Mouse (Mus musculus) left cerebral cortex, adult 11 months (tissue): ENCODE measurements around the gene Kcnk13.

ENCODE experiments used
- DNase-seq: peaks from one replicate; pipeline ENCODE4 v3.0.0; 2022; ENCODE audit warnings: low spot score

Kcnk13 gene

DNA sequence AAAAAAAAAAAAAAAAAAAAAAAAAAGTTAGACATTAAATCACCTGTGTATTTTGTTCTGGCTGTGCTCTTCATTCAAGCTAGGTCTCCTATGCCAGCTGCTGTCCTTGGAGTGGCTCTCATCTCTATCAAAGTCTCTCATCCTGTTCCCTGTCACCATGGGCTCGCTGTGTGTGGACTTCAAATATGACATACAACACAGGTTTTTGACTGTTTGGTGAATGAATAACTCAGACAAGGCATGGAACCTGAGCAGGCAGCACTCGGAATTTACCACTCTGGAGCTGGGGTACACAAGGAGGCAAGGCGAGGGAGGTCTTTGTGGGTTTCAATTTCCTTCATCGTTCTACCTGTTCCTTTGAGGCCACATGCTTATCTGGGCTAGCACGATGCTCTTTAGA lies 50.8 kb downstream of the Kcnk13 start:
- DNase-seq = no peak

DNA sequence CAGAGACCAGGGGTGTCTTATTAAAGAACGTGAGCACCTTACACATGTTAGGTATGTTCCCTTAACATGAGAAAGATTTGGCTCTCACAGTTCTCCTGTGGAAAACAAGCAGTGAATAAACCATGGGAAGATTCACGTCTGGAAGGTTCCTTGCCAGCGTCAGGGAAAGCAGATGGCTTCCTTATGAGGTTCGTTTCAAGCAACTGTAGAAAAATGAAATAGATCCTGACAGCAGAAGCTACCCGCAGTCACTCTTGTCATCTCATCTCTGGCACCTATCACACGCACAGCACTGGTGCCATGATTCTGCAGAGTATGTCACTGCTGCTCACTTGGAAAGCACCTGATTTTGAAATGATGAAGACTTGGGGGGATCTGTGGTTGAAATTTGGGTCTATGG lies 53.4 kb downstream of the Kcnk13 start:
- DNase-seq = no peak

DNA sequence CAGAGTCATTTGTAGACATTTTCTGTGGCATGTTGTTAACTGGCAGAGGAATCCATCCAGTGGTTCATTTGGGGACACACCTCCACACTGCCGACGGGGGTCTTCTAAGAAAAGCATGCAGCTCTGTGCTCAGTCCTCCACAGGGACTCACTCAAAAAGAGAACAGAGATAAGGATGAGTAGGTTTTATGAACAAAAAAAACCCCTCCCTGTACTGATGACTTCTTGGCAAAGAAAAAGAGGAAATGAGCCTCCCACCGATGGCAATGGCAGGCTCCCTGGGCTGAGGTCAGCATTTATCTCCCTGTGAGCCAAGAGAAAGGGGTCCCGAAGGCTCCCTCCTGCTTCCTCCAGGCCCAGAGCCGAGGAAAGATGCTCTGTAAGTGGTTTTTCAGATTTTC lies 58.2 kb downstream of the Kcnk13 start:
- DNase-seq = no peak

DNA sequence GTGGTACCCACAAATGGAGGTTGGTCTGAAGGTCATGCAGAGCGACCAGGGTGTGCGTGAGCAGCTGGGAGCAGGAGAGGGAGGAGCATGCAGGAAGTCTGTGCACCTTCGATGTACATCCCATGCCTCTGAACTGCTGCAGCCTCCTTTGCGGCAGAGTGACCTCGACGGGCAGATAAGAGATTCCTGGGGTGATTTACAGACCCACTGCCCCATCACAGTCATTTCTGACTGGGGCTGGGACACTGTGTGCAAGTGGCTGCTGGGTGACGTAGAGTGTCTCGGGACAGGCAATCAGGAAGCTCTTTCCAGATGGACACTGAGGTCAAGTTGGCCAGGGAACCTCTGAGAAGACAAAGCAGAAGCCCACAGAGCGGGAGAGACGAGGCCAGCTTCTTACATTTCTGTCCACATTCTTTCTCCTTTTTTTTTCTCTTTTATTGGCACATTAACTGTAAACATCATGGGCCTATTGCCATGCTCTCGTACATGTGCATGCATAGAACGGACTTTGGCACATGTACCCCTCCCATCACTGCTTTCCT lies 59.6 kb downstream of the Kcnk13 start:
- no peak for DNase-seq

DNA sequence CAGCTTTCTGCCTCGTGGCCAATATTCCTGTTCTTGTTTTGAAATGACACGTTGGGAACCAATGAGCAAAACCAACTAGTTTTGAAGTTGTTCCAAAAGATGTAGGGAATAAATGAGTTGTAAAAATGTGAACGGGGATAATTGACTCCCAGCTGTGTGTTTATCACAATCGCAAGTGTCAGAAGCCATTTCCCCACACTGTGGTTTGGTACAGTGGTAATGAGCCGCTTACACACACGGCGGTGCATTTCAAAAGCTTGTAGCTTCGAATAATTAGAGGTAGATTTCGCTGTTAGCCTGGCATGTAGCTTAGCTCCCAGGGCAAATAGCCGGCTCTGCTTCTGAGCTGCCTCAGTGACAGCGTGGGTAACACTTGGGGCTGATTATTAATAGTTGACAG lies 61.4 kb downstream of the Kcnk13 start:
- no peak for DNase-seq

DNA sequence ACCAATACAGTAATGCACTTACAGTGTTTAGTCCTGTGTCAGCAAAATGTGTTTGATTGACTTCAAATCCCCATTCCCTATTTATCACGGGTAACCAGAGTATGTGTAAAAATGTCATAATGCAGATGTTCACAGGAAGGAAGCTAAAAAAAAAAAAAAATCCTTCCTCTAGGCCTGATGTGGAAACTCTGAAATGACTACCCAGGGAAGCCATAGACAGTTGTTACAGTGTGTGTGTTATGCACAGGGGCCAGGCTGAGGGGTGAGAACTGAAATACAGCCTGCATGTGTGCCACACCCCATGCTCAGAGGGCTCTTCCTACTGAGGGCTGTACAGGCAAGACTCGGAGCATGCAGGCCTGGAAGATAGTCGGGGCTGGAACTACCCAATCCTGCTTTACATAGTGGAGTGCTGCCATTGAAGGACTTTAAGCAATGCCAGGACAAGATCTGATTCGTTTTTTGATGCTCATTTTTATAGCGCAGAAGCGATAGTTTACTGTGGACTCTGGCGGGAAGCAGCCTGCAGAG lies 62.5 kb downstream of the Kcnk13 start:
- DNase-seq = no peak

DNA sequence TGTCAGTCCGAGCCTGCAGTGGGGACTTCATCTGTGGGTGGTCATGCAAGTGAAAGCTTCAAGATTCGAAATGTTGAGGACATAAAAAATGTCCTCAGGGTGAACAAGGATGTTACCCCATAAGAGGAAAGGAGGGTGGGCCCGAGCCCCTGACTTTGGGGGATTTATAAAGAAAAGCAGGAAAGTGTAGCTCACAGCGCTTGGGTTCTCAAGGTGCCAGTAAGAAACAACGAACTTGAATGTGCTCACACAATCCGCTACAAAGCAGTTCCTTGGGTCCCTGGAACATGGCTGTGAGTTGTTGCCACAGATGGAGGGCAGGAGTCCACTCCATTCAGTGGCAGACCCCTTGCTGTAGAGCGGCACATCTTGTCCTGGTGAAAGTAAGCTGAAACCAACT lies 63.0 kb downstream of the Kcnk13 start:
- no peak for DNase-seq

DNA sequence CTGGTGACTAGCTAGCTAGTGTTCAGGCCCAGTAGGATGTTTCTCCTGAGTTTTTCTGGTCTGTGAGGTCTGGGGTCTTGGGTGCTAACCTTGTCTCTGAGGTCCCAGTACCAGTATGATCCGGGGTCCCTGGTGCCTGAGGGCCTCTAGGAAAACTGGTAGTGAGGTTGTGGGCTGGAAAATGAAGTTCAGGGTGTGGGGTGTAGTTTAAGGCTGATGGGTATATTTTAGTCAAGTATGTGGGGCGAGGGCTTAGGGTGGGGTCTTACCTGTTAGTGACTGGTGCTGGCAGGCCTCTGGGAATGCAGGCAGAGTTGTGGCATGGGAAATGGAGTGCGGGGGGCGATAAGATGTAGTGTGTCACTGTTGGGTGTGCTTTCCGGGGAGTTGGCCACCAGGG lies 67.4 kb downstream of the Kcnk13 start:
- no peak for DNase-seq

DNA sequence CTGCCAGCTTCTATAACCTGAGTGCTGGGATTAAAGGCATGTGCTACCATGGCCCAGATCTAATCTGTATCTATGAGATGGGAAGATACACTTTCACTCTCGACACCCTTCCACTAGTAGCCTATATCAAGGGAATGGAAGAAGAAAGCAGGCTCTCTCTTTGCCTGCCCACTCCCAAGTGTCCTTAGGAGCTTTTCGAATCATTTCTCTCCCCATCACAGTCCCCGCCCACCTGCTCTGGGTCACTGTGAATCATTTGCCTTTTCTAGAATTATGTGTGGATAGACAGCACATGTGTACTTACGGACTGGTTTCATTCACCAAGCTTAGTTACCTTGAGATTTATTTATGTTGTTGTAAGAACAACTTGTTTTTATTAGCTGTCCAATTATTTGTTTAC lies 68.2 kb downstream of the Kcnk13 start:
- DNase-seq = no peak

DNA sequence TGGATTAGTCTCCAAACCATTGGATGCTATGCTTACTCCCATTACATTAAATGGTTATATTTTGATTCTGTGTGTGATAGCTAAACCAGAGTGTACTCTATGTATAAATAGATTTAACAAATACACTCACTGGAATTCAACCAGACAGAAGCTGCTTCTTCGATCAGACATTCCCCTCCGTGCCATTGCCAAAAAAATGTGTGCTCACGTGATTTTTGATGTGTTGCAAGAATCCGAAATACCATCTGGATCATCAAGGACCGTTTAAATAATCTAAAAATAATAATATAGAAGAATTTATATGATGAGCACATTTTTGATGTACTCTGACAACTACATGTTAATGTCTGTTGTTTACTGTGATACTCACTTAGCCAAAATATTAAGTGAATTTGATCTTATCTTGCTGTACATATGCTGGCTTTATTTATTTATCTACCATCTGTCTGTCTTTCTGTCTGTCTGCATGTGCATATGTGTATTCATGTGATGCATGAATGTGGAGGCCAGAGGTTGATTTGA lies 74.5 kb downstream of the Kcnk13 start:
- DNase-seq = no peak

DNA sequence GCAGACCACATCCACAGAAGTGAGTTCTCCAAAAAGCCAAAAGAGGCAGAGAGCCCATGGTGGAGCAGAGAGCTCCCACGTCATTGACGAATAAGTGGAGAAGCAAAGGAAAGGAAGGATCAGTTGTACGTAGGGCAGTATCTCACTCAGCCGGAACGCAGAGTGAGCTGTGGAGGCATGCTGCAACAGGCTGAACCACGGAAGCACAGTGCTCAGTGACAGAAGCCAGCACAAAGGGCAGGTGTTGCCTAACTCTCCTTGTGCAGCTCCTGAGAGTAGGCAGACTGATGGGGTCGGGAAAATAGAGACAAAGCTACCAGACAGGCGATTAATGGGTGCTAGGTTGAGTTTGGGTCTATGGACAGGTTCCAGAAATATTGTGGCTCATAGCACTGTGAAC lies 77.8 kb downstream of the Kcnk13 start:
- DNase-seq = no peak

DNA sequence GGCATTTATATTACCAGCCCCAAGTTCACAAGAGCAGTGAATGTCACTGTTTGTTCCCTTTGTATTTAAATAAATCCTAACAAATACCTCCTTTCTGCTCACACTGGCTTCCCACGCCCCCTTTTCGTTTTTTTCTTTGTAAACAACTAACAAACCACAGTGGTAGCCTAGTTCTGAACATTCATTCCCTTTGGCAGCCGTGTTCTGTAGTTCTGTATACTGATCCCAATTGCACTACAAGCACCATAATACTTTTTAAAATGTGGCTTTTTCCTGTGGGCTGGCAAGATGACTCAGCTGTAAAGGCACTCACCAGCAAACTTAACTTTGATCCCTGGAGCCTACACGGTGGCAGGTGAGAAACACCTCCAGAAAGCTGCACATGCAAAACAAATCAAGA lies 80.4 kb downstream of the Kcnk13 start:
- no peak for DNase-seq

DNA sequence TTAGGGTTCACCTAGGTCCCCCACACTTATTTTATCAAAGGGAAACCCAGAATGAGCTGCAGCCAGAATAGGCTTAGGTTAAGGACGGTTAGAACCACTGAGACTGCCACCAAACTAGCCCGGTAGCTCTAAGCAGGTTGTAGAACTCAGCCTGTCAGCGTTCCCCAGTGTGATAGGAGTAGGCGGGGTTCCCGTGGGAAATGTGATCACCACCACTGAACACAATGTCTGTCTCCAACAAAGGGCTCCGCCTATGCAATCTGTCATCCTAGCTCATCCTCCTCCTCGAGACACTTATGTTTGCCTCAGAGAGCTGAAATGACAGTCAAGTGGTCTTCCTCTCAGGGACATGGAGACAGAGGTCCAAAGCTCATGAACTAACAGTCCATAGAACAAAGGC lies 86.3 kb downstream of the Kcnk13 start:
- DNase-seq = no peak

DNA sequence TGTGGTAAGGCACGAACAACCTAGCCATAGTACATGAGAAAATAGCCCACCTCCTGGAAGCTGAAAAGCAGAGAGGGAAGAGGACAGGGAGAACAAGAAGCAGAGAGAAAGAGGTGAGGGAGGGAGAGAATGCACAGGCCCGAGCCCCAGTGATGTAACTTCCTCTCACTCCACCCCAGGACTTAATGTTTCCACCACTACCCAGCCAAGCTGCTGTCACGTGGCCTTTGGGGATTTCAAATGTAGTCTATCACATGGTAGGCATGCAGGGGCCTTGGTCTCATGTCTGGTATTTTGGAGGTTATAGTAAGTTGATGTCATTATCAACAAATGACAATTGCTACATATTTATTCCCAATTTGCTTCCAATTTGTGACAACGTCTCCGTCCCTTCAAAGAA lies 89.3 kb downstream of the Kcnk13 start:
- DNase-seq = no peak

DNA sequence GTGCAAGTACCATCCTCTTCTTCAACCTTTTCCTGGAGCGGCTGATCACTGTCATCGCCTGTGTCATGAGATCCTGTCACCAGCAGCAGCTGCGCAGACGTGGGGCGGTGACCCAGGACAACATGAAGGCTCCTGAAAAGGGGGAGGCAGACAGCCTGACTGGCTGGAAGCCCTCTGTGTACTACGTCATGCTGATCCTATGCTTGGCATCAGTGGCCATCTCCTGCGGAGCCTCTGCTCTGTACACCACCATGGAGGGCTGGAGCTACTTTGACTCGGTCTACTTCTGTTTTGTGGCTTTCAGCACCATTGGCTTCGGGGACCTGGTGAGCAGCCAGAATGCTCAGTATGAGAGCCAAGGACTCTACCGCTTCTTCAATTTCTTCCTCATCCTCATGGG lies 96.8 kb downstream of the Kcnk13 start:
- DNase-seq = no peak

DNA sequence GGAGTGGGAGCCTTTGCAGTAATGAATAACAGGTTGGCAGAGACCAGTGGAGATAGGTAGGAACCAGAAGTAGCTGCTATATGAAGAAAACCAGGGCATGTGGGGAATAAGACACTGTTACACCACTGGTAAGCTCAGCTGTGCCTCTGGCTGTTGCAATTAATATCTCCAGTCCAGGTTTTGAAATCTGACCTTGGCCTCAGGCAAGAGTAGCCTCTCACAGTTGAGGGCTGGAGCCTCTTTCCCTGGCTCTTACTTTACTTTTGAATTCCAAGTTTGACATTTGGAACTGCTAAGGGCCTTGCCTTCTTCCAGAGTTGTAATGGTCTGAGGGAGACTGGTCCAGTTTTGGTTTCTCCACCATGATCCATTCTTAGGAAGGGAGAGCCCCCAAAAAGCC lies 97.5 kb downstream of the Kcnk13 start:
- no peak for DNase-seq

DNA sequence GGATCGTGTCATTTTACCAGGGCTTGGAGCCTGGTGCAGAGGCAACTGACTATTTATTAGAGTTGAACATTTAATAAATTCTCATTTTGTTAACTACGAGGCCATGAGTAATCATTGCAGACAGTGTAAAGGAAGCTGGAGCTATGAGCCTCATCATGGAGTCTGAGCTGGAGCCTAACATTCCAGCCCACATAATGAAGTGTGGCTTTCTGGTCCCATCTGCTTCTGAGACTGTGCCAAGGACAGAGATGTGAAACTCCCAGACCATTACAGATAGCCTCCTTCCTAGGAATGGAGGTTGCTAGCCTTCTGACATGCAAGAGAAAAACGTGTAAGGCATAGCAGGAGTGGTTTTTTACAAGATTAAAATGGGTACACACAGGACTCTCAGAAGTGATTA lies 98.3 kb downstream of the Kcnk13 start:
- no peak for DNase-seq

DNA sequence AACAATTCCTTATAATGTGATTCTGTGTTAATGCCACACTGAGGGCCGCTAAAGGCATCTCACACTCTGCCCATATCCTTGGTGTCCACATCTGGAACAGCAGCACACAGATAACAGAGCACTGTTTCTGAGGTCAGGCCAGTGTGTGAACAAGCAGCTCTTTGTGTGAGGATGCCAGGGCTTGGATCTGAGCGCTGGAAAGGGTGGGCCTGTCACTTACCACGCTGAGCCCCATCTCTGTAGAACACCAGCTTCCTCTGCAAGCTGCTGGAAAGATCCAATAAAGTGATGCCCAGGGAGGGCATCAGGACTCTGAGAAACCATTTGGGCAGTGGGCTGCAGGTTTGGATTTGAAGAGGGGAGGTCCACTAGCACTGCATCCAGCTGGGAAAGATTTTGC lies 100.8 kb downstream of the Kcnk13 start:
- DNase-seq = peak; percentile 40

DNA sequence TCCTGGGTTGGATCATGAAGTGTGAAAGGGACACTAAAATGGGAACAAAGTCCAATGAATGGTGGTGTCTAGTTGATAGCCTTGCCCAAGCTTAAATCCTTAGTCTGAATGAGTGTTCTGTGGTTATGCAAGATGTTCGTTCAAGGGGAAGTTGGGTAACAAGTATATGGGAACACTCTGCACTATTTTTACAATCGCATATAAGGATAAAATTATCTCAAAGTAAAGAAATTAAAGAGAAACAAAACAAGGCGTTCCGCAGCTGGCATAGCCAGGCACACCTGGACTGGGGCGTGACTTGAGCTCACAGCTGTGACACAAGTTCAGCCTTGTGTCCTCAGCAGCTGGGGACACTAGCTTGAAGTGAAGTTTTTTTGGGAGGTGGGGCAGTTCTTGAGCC lies 103.2 kb downstream of the Kcnk13 start:
- no peak for DNase-seq

DNA sequence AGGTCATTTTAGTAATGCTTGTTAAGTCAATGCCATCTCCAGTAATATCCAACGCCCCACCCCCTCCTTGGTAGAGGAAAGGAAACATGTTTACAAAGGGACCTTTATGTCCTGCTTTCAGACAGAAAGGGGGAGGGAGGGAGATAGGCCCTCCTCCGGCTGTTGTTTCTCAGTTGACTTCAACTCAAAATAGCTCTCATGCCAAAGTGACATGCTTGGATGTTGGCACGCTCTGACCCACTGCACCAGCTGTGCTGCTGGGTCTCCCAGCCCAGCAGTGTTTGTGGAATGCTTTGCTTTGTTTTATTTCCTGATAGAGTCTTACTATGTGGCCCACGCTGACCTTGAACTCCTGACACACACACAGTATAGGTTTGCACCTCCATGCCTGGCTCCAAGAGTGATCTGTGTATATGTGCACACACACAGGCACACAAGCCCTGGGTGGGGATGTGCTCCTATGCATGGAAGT lies 108.9 kb downstream of the Kcnk13 start:
- DNase-seq = peak; percentile 60

DNA sequence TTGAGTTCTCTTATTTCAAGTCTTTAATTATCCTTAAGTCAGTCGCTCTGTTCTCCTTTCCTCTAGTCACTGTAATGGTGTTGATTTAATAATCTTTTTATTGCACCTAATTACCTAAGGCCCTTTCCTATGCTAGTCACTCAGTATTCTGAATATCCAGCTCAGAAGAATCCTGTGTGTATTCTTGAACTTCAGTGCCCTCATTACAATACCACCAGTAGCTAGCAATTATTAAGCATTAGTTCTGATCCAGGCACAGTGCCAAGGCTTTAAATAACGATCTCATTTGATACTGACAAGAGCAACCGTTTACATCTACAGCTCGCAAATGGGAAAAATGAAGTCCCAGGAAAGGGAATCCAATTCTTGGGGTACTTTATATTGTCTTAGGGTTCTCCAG lies 111.4 kb downstream of the Kcnk13 start:
- DNase-seq = no peak

DNA sequence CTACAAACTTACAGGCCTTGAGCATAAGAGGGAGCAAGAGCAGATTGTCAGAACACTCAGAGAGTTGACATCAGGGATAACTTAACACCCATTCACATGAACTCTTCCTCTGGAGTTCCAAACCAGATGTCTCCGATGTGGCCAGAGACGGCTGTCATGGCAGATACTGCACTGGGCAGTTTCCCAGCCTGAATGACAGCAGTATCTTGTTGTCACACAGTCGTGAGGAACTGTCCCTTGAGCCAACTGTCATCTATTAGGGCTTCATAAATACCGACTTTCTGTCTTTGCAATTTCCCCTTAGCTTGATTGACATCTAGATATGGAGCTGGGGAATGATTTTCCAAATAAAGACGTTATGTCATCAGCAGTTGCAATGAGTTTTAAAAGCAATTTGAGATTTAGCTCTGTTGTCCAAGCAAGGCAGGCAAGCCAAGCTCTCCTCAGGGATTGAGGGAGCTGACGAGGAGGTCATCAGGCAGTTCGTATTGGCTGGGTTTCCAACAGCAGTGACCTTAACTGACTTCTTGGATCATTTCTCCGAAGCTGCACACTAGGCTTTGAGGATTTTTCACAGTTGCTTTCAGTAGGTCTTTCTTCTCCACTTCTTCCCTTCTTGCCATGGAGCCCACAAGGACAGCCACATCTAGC lies 115.5 kb downstream of the Kcnk13 start:
- DNase-seq = no peak

DNA sequence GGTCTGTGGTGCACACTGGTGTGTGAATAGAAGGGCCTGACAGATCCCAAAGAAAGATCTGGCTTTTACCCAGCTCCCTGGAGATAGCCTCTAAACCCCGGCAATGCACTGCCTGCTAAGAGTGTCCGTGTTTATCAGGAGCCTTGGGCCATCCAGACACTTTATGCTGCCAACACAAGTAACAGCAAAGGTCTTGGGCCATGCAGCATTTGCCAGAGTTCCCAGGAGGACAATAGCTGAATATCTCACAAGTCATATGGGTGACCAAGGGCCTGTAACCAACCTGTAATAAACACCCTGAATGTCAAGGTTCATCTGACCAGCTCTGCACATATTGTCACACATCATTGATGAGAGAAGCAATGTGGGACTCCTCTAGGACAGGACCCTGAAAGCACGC lies 123.7 kb downstream of the Kcnk13 start:
- no peak for DNase-seq

DNA sequence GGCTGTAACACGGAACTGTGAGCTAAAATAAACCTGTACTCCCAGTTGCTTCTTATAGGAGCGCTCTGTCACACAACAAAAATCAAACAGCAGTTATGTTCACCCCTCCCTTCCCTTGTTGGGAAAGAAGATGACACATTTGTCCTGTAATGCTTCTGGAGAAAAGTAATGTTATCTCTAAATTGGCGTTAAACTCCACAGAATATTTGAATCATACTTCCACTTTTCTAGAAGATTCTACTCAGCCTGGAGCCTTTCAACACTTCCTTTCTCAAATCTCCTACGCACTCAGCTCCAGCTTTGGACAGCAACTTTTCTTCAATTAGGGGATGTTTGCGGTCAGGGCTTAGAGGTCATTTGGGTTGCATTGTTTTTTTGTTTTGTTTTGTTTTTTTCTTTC lies 125.0 kb downstream of the Kcnk13 start:
- DNase-seq = no peak
